Mouse (Mus musculus): ENCODE results near the gene Phkg2. TPM values are rescaled to one million over a fixed set of nuclear protein-coding genes. Genes with fewer than 3 reads are reported as not detected.

Gene Phkg2
- 30.2 and 34.3 TPM in 2 replicates for polyA plus RNA-seq (2015; fragmentation: Nextera tagmentation; extraction: Ambion mirVana)

DNA sequence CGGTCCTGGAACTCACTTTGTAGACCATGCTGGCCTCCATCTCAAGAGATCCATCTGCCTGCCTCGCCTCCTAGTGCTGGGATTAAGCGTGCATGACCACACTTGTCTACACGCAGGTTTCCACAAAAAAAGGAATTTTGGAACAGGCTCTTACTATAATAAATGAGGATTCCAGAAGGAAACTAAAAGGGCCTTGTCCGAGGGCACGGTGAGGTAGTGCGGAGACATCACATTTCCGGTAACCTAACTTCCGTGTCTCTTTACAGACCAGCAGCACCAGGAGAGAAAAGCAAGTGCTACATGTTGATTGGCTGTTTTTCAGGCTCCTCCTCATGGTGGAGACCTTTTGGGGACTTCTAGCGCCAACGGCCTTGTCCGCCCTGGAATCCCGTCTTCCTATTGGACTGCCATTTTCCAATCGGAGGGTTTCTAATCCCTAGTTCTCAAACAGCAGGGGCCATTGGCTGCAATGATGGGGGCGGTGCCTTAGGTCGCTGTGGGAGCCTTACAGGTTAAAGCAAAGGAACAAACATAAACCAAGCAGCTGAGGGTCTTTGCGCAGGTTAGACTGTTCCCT is at the start of gene Phkg2:
Phkg2 (plus strand) TSS at position 446 of the 577 bp plus-strand sequence.
- peak; percentile 91 for ATAC-seq (ENCODE audit: extremely low read depth, insufficient number of reproducible peaks, low FRiP score, low TSS enrichment)
- H3K27me3 ChIP-seq (replicated peaks), result no peaks in the 10 kb centered on the region
- peaks cover 25% of the 10 kb centered on the region for H3K4me1 ChIP-seq
- H3K9ac ChIP-seq, result peak within 1 kb of the TSS; percentile 95
- under 1% methylated on average over 17 of the region's 17 CpGs for WGBS
- H3K4me2 ChIP-seq, result peak within 1 kb of the TSS; percentile 81
- peaks cover 35% of the 10 kb centered on the region for H3K36me3 ChIP-seq
- H3K27ac ChIP-seq (replicated peaks), result peak within 1 kb of the TSS; percentile 68
- peak within 1 kb of the TSS; percentile 83 for H3K4me3 ChIP-seq
- H3K9me3 ChIP-seq, result no peaks in the 10 kb centered on the region

DNA sequence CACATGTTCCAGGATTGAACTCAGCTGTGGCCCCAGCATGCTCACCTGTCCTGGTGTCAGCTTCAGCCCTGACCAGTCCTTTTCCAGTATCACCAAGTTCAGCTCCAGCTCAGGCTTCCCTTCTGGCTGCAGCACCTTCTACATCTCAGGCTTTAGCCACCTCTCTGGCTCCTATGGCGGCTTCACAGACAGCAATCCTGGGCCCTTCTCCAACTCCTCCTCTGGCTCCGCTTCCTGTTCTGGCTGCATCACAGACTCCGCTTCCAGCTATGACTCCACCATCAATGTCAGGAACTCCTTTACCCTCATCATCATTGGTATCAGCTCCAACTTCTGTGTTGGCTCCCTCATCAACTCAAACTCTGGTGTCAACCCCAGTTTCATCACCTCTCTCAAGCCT is 31.5 kb upstream of the Phkg2 start:
- H3K4me1 ChIP-seq, result peaks cover 5% of the 10 kb centered on the region; the same call in 1 of the 2 replicates
- WGBS, result 87% methylated on average over 3 of the region's 3 CpGs
- ATAC-seq (ENCODE audit: extremely low read depth, insufficient number of reproducible peaks, low FRiP score, low TSS enrichment), result no peak

DNA sequence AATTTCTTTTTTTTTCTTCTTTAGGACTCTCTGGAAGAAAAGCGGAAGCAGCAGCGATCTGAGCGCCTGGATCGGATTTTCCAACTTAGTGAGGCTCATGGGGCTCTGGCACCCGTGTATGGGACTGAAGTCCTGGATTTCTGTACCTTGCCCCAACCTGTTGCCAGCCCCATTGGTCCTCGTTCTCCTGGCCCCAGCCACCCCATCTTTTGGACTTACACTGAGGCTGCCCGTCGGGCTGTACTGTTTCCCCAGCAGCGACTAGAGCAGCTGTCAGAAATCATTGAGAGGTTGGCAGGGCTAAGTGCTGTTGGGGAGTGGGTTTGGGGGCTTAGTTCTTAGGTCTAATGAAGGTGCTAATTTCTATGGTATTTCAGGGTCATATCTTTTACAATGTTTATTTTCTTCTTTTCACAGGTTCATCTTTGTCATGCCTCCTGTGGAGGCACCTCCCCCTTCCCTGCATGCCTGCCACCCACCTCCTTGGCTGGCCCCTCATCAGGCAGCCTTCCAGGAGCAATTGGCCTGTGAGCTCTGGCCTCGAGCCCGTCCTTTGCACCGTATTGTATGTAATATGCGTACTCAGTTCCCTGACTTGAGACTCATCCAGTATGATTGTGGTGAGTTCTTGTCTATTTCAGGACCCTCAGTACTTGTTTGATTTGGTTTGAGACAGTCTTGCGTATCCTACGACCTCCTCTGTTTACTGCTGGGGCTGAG is 23.9 kb upstream of the Phkg2 start:
- H3K4me1 ChIP-seq, result no peaks in the 10 kb centered on the region
- H3K9ac ChIP-seq, result no peak overlapping the region
- no peaks in the 10 kb centered on the region for H3K27me3 ChIP-seq (replicated peaks)
- no peaks in the 10 kb centered on the region for H3K9me3 ChIP-seq
- no peak for ATAC-seq (ENCODE audit: extremely low read depth, insufficient number of reproducible peaks, low FRiP score, low TSS enrichment)
- no peak overlapping the region for H3K4me3 ChIP-seq
- WGBS, result 87% methylated on average over 15 of the region's 15 CpGs
- no peak overlapping the region for H3K4me2 ChIP-seq
- peaks cover 87% of the 10 kb centered on the region for H3K36me3 ChIP-seq
- no peak overlapping the region for H3K27ac ChIP-seq (replicated peaks)

More for the DNA sequence above, 31.5 kb upstream of the Phkg2 start:
- Histone ChIP-seq H3K27ac (replicated peaks) (no peak overlapping the region), H3K4me3 (no peak overlapping the region), H3K27me3 (replicated peaks) (no peaks in the 10 kb centered on the region), H3K9me3 (no peaks in the 10 kb centered on the region), H3K9ac (no peak overlapping the region), H3K36me3 (peaks cover 96% of the 10 kb centered on the region), H3K4me2 (no peak overlapping the region)

DNA sequence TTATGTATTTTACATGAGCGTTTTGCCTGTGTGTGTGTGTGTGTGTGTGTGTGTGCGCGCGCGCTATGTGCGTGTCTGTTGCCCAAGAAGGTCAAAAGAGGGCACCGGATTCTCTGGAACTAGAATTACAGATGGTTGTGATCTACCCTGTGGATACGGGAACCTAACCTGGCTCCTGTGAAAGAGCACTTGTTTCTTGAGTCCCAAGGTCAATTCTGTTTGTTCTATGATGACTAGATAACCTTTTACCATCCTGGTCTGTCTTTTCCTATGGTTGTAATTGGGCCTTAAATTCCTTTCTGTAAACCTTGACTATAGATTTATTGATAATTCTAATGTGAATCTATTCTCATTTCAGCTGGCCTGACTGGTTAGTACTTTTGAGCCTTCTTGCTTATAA is 21.6 kb upstream of the Phkg2 start:
- Histone ChIP-seq H3K27ac (replicated peaks) (no peak overlapping the region), H3K9me3 (no peaks in the 10 kb centered on the region), H3K36me3 (peaks cover 88% of the 10 kb centered on the region), H3K4me3 (no peak overlapping the region), H3K4me2 (no peak overlapping the region), H3K27me3 (replicated peaks) (no peaks in the 10 kb centered on the region), H3K9ac (no peak overlapping the region), H3K4me1 (no peaks in the 10 kb centered on the region)
- no peak for ATAC-seq (ENCODE audit: extremely low read depth, insufficient number of reproducible peaks, low FRiP score, low TSS enrichment)
- 95% methylated on average over 8 of the region's 8 CpGs for WGBS

DNA sequence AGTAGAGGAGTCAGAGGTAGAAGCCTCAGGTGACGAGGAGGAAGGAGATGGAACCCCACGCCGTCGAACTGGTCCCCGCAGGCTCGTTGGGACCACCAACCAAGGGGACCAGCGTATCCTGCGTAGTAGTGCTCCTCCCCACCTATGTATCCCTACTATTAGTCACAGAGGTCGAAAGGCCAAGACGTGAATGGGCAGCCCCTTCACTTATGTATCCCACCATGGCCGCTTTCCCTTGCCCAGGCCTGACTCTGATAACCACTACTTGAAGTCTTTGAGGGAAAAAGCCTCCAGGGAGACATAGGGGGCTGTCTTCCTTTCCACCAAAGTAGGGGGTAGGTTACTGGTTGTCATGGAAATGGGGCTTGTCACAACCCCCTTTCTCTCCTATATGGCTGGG is 12.6 kb upstream of the Phkg2 start:
- Histone ChIP-seq H3K27ac (replicated peaks) (no peak overlapping the region), H3K27me3 (replicated peaks) (no peaks in the 10 kb centered on the region), H3K9ac (no peak overlapping the region), H3K4me2 (no peak overlapping the region), H3K9me3 (no peaks in the 10 kb centered on the region), H3K4me3 (no peak overlapping the region), H3K4me1 (peaks cover 13% of the 10 kb centered on the region), H3K36me3 (peaks cover 90% of the 10 kb centered on the region)
- no peak for ATAC-seq (ENCODE audit: extremely low read depth, insufficient number of reproducible peaks, low FRiP score, low TSS enrichment)
- WGBS, result 89% methylated on average over 11 of the region's 11 CpGs

DNA sequence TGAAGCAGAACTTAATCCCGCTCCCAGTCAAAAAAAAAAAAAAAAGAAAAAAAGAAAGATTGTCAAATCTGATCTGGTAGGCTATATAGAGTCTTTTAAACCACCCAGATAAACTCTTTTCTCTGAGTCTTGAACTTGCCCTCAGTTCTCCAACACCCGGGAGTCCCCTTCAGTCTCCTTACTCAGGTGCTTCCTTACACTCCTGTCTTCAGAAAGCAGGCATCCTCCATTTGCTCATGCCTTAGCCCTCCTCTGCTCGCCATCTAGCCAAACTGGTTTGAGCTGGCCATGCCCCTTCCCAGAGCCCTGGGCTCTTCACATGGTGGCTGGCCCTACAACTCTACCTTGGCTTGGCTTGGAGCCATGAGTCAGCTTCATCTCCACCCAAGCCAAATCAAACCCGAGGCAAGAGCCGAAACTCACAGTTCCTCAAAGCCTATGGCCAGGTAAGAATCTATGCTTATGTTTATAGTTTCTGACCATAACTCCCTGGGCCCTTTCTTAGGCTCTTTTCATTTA is 11.7 kb upstream of the Phkg2 start, which contains the start of gene Tmem265:
Tmem265 (plus strand) TSS at position 51 of the 519 bp plus-strand sequence.
- no peak within 1 kb of the TSS for H3K4me3 ChIP-seq
- no peaks in the 10 kb centered on the region for H3K27me3 ChIP-seq (replicated peaks)
- peaks cover 13% of the 10 kb centered on the region for H3K4me1 ChIP-seq
- H3K4me2 ChIP-seq, result no peak within 1 kb of the TSS
- peaks cover 89% of the 10 kb centered on the region for H3K36me3 ChIP-seq
- no peaks in the 10 kb centered on the region for H3K9me3 ChIP-seq
- no peak within 1 kb of the TSS for H3K27ac ChIP-seq (replicated peaks)
- H3K9ac ChIP-seq, result no peak within 1 kb of the TSS
- ATAC-seq (ENCODE audit: extremely low read depth, insufficient number of reproducible peaks, low FRiP score, low TSS enrichment), result no peak
- 92% methylated on average over 5 of the region's 5 CpGs for WGBS

- peak; percentile 46; the same call in 1 of the 2 replicates for ATAC-seq (ENCODE audit: extremely low read depth, insufficient number of reproducible peaks, low FRiP score, low TSS enrichment)
- H3K4me2 ChIP-seq, result no peak overlapping the region
- H3K27ac ChIP-seq (replicated peaks), result peak overlapping the region; percentile 68
- H3K4me1 ChIP-seq, result peaks cover 13% of the 10 kb centered on the region
- H3K9me3 ChIP-seq, result no peaks in the 10 kb centered on the region
- H3K9ac ChIP-seq, result no peak overlapping the region
- 64% methylated on average over 6 of the region's 6 CpGs for WGBS
- peaks cover 82% of the 10 kb centered on the region for H3K36me3 ChIP-seq
- no peak overlapping the region for H3K4me3 ChIP-seq
- no peaks in the 10 kb centered on the region for H3K27me3 ChIP-seq (replicated peaks)
These were observed 8.6 kb upstream of the Phkg2 start for GRCm38 (mm10) chr7:127564381-127565150.

- Histone ChIP-seq H3K9me3 (no peaks in the 10 kb centered on the region), H3K9ac (peak overlapping the region; percentile 95), H3K27ac (replicated peaks) (peak overlapping the region; percentile 62), H3K36me3 (peaks cover 36% of the 10 kb centered on the region), H3K27me3 (replicated peaks) (no peaks in the 10 kb centered on the region), H3K4me1 (peaks cover 25% of the 10 kb centered on the region), H3K4me2 (peak overlapping the region; percentile 81), H3K4me3 (peak overlapping the region; percentile 83)
- under 1% methylated on average over 28 of the region's 28 CpGs for WGBS
- ATAC-seq (ENCODE audit: extremely low read depth, insufficient number of reproducible peaks, low FRiP score, low TSS enrichment), result 0 out of 2 replicates have a peak, but pooled peaks have one; percentile 9
These were observed 416 bp downstream of the Phkg2 start for GRCm38 (mm10) chr7:127573503-127574008.

- Histone ChIP-seq H3K4me3 (peak overlapping the region; percentile 83), H3K27ac (replicated peaks) (peak overlapping the region; percentile 62), H3K27me3 (replicated peaks) (no peaks in the 10 kb centered on the region), H3K9ac (peak overlapping the region; percentile 95), H3K9me3 (no peaks in the 10 kb centered on the region), H3K4me1 (peaks cover 25% of the 10 kb centered on the region), H3K4me2 (peak overlapping the region; percentile 81), H3K36me3 (peaks cover 36% of the 10 kb centered on the region)
- no peak for ATAC-seq (ENCODE audit: extremely low read depth, insufficient number of reproducible peaks, low FRiP score, low TSS enrichment)
- 13% methylated on average over 7 of the region's 7 CpGs for WGBS
These were observed 975 bp downstream of the Phkg2 start for GRCm38 (mm10) chr7:127574115-127574514.

GRCm38 (mm10) chr7:127583260-127583659 is 10.1 kb downstream of the Phkg2 start:
- 84% methylated on average over 6 of the region's 6 CpGs for WGBS
- H3K36me3 ChIP-seq, result peaks cover 67% of the 10 kb centered on the region
- no peaks in the 10 kb centered on the region for H3K27me3 ChIP-seq (replicated peaks)

DNA sequence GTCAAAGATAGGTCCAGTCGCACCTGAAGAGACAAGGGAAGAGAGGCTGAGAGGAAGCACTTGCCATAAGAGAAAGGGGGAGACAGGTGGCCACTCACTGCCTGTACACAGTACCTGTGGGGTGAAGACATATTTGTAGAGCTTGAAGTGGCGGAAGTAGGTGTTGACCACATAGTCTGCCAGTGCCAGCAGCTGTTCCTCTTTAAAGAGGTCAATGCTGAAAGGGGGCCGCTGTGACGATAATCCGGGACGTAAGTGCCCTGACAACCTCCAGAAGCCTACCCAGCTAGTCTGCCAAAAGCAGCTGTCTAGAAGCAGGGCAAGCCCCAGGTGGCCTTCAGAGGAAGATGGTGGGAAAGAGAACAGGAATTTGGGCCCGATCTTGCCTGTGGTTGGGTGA is 11.9 kb downstream of the Phkg2 start:
- H3K27me3 ChIP-seq (replicated peaks), result no peaks in the 10 kb centered on the region
- no peak overlapping the region for H3K4me3 ChIP-seq
- H3K4me2 ChIP-seq, result no peak overlapping the region
- no peaks in the 10 kb centered on the region for H3K9me3 ChIP-seq
- 75% methylated on average over 7 of the region's 7 CpGs for WGBS
- no peak overlapping the region for H3K9ac ChIP-seq
- peaks cover 18% of the 10 kb centered on the region for H3K4me1 ChIP-seq
- no peak overlapping the region for H3K27ac ChIP-seq (replicated peaks)
- H3K36me3 ChIP-seq, result peaks cover 58% of the 10 kb centered on the region
- ATAC-seq (ENCODE audit: extremely low read depth, insufficient number of reproducible peaks, low FRiP score, low TSS enrichment), result no peak

More at GRCm38 (mm10) chr7:127583260-127583659, 10.1 kb downstream of the Phkg2 start:
- Histone ChIP-seq H3K9me3 (no peaks in the 10 kb centered on the region), H3K4me3 (no peak overlapping the region), H3K4me1 (peaks cover 9% of the 10 kb centered on the region), H3K9ac (no peak overlapping the region), H3K27ac (replicated peaks) (no peak overlapping the region), H3K4me2 (no peak overlapping the region)
- ATAC-seq (ENCODE audit: extremely low read depth, insufficient number of reproducible peaks, low FRiP score, low TSS enrichment), result no peak
